Mouse (Mus musculus) induced T-regulatory cell, adult 2 months (primary cell): ENCODE measurements at regions not wholly inside any gene's neighbourhood (a gene's known extent, or its start where the extent isn't known, plus 50 kb on each side); places are given as distances from the start of the nearest gene placed in this dataset.

Source experiments
- DNase-seq: peaks from one replicate; pipeline ENCODE4 v3.0.0-alpha.2; 2012; ENCODE audit warnings: low read depth

DNA sequence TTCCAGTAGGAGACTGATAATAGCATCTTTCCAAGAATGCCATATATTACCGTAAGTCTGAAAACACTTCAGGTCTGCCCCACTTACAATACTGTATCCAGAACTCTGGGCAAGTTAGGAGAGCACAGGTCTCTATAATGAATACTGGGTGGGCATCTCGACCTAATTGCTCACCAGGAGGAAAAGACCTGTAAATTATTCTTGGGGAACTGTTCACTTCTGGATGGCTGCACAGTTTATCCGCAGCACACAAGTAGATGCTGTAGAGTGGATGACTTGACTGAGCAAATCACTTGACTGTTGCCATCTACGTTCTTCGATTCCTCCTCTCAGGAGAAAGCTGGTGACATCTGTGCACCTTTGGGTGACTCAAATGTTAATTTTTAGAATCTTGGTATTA is 159.8 kb downstream of the Rpl36a-ps1 start:
- DNase-seq = no peak

DNA sequence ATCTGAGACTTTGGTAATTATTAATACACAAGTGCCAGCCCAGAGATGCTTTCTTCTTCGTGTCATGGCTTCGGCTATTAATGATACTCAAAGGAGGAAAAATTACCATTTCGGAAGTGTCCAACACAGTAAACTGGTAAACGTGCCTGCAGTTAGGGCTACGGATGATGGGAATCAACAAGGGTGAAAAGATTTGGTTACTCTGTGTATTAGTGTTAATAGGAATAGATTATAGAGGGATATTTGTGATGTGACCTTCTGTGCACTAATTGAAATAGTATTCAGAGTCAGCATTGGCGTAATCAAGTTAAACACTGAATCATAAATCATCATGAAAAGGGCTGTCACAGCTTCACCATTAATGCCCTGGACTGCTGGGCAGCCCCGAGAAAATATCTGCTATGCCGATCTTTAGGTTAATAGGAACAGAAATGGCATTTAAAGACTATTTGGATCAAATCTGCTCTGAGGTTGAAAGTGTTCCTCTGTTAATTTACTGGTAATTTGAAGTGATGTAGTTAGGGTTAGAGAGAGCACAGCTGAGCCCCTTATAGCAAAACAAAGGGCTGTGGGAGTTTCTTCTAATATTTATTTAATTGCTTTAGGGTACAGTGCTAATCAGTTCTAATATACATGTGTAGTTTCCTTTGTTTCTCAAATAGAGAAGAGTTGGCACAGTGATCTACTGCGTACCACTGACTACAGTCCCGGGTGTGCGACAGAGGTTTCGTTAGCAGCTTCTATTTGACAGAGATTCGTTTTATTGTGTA is 160.7 kb downstream of the Rpl36a-ps1 start:
- no peak for DNase-seq

DNA sequence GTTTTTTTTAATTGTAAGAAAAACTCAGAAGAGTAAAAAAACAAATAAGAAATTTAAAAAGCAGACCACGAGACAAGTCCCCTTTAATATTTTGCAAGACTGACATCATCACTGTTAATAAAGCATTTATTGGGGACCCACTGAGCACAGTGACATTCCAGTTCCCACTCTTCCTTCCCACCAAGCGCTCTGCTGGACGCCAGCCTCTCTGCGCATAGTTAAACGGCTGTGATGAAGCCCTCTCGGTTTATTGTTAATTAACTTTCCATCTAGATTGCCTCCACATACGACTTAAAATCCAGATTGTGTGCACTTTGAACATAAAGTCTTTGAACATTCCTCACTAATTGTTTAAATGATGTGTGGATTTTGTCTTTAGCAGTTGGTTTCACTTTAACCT is 161.7 kb downstream of the Rpl36a-ps1 start:
- DNase-seq = no peak

DNA sequence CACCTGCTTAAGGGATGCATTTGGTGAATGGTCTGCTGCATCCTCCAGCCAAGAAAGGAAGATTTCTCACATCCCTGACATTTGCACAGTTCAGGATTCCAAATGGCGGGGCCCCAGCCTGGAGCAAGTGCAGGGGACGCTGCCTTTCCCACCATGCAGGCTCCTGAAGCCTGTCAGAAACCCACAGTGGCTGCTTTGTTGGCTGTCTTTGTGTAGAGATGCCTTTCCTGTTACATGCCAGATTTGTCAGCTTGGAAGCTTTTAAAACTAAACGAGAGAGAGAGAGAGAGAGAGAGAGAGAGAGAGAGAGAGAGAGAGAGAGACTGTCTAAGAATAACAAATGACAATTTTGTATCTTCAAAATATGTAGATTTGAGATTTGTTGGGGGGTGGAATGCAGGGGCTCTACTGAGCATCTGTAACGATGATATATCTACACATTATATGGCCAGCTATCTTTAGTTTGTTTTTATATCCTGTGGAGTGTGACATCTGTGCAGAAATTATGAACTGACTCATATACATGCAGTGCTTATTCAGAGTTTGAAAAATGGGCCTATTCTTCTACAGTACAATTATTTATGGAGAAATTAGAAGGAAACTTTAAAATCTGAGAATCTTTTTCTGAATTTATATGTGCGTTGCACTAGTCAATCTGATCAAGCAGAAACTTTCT is 164.0 kb downstream of the Rpl36a-ps1 start:
- DNase-seq = no peak

DNA sequence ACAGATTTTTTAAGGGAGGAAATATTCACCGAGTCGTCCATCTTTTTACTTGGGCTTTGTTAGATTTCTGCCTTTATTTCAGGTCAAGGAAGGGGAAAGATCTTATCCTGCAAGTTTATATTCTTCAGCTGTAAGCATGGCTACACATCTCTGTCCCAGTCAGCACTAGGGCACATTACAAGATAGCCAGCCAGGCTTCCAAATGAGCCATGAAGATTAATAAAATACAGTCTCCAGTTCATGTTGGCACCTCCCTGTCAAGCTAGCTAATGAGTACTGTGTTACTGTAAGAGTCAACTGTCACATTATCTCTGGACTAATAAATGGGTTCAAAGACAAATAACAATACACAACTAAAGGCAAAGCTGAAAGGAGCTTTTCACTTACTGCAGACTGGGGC is 166.6 kb downstream of the Rpl36a-ps1 start:
- DNase-seq = no peak

DNA sequence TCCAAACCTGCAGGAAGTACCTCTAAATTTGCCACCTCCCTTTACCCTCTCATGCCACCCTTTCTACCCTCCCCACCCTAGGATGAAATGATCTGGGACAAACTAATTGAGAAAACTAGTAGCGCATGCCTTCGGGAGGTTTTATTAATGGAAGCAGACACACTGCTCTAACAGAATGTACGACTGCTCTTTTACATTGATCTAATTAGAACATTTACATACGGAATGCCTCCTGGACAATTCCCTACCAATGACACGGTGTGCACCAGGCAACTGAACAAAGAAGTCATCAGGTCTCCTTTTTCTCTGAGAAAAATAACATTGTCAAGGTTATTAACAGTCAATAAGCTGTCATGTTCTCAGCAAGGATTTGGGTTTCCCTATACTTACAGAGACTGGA is 180.5 kb downstream of the Rpl36a-ps1 start:
- DNase-seq = no peak

DNA sequence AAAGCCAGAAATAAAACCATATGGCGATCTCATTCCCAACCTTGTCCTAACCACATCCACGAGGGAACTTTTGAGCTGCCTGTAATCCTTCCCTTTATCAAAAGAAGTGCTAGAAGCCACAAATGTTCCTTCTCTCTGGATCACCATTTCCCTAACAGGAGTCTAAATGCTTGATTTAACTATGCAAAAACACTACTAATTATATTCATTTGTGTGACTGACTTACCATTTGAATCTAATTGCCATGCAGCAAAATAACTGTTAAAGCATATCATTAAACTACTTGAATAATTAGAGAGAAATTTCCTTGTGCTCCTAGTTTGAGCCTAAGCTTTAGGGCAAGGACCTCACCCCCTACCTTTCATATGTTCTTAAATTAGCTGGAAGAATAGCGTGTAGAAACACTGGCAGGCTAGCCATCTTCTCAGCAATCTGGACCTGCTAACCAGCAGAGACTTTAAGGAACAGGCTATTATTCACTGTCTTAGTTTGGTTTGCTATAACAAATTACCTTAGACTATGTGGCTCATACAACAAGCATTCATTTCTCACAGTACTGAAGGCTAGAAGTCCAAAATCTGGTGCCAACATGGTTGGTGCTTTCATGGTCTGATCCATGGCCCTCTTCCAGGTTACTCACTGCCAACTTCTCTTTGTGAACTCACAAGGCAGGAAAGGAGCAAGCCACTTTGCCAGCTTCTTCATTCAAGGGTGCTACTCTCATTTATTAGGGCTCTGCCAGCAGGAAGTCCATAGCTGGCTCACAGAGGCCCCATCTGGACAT is 183.7 kb downstream of the Rpl36a-ps1 start:
- DNase-seq = no peak

DNA sequence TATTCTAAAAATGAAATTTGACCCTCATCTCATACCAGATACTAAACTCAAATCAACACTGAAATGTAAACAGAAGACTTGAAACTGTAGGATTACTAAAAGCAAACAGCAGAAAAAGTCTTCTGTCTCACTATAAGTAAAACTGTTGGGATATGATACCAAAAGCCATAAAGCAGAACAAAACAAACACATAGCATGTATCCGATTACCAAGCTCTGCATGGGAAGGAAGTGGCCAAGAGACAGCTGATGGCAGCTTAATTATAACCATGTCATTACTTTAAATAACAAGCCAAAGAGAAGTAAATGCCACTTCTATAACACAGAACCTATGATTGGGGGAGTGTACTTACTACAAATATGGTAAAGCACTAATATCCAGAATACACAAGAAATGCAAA is 186.0 kb downstream of the Rpl36a-ps1 start:
- DNase-seq = no peak

DNA sequence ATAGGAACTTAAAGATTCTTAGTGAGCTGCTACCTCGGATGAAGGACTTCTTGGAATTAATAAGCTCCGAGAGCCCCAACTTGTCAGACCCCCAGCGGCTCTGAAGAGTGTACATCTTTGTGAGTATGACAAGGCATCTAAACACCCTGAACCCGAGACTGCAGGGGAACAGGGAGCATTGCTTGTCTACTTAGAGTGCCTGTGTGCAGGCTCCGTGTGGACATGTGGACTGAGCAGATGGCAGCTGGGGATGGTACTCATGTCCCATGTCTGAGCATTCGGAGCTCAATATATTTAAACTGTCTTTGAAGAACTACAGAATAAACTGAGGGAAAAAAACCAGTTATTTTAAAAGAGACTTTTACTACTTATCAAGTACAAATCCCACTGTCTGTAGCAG is 189.1 kb downstream of the Rpl36a-ps1 start:
- DNase-seq = no peak

DNA sequence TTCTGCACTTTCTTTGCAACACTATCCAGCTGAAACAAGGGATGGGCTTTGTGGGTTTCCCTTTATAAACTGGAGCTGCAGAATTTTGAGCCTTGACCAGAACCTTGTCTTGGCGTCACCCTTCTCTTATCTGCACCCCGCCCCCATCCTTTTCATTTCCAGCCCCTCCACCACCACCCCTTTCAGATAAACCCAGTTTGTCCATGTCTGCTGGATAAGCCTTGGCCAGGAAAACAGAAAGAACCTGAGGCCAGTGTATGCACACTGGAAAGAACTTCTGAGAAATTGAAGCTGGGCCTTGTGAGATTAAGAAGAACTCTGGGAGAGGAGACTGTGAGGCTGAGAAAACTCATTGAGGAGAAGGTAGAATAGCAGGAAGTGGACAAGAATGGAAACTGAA is 192.8 kb downstream of the Rpl36a-ps1 start:
- no peak for DNase-seq

DNA sequence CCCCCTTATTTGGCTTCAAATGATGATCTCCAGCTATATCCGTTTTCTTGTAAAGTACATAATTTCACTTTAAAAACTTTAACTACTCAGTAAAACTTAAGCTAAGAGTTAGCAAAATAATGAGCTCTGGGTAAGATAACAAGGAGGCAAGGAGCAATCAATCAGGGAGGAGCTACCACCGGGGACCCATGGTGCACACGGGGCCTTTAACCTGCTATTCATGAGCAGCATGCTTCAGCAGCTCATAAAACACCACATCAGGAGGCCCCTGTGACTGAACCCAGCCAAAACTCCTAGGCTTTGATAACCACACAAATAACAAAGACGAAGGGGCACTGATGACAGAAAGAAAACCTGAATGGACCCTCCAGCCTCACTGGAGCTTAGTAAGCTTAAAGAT is 202.1 kb downstream of the Rpl36a-ps1 start:
- DNase-seq = no peak

DNA sequence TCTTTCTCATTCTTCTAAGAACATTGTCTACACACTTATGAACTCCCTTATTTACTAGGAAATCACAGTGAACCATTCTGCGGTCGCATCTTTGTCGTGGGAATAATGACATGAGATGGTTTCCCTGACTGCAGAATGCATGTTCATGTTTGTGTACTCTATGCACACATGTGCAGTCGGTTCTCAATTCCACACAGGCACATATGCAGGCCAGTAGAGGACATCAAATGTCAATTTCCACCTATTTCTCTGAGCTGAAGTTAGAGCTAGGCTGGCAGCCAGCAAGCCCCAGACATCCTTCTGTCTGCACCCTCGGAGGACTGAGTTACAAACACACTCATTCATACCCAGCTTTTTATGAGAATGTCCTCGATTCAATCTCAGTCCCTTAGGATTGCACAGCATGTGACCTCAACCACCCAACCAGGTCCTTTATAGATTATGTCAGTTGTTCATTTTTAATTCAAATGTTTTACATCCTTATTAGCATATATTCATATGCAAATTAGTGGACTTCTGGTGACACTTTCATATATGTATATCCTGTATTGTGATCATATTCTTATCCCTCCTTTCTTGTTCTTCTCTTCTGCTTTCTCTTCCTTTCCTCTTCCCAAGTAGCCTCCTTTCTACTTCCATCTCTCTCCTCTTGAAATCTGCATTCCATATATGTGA is 202.7 kb downstream of the Rpl36a-ps1 start:
- no peak for DNase-seq

DNA sequence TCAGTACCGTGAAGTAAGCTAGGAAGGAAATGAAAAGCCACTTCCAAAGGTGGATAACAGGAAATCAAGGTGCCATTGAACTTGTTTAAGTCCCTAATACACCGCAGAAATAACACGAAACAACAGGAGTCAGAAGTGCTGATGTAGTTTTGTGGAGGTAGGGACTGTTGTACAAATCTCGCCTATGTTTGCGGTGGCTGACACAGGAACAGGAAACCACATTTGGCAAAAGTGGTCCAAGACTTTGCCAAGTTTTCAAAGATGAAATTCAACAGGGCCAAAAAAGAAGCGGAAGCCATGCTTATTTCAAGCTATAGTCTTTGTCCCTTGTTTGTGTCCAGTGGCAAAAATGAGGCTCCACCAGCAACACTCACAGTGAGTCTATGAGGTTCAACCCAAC is 204.3 kb downstream of the Rpl36a-ps1 start:
- no peak for DNase-seq

DNA sequence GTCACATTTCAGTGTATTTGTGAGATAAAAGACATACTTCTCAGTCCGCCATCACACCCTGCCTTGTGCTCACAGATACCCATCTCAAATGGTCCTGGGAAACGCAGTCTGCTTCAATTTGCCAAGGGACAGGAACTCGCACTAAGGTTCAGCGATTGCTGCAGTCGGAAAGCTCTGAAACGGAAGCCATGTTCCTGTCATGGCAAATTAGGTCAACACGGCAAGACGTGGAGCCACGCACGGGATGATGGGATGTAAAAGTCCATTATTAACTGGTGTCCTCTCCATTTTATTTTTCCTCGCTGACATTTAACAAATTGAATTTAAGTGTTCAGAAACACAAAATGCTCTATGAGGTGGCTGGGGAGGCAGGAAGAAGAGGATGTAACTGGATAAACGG is 212.4 kb downstream of the Rpl36a-ps1 start:
- DNase-seq = no peak

DNA sequence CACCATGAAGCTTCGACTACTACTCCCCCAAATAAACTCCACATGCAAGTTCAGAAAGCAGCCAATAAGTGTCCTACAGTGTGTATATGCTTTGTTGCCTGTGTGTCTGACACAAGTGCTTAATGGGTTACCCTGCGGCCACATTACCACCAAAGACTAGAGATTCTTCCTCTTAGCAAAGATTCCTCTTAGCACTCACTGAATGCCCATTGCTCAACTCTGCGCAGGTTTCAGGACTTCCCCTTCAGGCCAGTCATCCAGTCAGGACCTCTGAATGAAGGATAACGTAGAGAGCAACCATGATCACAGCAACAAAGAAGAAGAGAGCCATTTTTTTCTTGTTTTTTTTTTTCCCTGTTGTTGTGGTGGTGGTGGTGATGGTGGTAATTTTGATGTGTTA is 222.0 kb downstream of the Rpl36a-ps1 start:
- DNase-seq = no peak

DNA sequence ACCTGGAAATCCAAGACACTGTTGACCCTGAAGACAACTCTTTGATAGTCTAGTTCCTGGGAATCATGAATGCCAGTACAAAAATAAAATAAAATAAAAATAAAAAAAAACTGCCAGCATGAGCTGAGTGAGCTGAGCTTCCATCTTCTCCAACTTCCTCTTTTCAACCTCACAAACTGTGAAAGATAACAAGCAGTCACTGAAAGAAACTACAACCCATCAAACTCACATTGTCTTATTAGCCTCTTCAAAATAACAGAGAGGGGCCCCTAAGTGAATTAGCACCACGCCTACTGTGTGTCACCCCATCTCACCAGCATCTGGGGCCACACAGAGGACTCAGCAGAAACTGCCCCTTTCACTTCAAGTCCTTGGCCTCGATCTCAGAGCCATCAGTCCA is 225.3 kb downstream of the Rpl36a-ps1 start:
- no peak for DNase-seq

DNA sequence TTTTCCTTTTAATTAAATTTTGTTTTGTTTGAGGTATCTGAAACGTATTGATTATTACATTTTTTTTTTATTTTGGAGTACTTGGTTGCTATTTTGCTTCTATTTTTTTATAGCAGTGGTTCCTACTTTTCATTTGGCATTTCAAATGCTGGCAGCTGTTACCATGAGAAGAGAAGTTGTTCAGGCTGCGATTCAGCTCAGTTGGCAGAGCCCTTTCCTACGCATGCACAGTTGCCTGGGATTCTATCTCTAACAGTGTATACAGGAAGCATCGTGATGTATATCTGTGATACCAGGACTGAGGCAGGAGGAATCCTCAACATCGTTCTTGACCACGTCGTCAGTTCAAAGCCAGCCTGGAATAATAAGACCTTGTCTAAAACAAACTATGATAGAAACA is 226.6 kb downstream of the Rpl36a-ps1 start:
- no peak for DNase-seq

DNA sequence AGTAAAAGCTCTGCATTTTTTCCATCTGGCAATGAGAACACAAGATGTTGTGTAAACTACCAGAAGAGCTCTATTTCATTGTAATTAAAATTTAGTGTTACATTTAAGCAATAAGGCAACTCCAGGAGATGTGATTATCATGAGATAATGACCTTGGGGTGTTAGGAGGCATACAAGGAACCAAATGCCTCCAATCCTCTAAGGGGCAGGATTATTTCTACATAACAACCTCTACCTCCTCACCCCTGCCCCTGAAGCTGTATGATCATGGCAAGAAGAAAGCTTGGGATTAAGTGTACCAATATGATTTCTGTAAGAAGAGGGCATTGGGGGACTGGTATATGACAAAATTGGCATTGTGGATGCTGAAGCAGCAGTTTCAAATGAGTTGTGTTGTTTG is 228.8 kb downstream of the Rpl36a-ps1 start:
- no peak for DNase-seq

DNA sequence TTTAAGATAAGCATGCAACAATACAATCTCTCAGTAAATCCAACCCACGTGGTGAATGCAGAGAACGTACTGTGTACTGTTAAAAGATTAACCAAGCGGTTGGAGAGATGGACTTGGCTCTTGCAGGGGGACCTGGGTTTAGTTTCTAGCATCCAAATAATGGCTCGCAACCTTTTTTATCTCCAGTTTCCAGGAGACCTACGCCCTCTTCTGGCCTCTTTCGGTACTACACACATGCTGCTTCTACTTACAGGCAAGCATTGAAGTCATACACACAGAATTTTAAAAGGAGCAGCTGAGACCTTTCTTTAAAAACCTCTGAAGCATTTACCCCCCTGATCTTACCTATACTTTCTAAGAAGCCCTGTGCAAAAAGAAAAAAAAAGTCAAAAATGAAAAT is 243.4 kb downstream of the Rpl36a-ps1 start:
- peak; percentile 1 for DNase-seq

DNA sequence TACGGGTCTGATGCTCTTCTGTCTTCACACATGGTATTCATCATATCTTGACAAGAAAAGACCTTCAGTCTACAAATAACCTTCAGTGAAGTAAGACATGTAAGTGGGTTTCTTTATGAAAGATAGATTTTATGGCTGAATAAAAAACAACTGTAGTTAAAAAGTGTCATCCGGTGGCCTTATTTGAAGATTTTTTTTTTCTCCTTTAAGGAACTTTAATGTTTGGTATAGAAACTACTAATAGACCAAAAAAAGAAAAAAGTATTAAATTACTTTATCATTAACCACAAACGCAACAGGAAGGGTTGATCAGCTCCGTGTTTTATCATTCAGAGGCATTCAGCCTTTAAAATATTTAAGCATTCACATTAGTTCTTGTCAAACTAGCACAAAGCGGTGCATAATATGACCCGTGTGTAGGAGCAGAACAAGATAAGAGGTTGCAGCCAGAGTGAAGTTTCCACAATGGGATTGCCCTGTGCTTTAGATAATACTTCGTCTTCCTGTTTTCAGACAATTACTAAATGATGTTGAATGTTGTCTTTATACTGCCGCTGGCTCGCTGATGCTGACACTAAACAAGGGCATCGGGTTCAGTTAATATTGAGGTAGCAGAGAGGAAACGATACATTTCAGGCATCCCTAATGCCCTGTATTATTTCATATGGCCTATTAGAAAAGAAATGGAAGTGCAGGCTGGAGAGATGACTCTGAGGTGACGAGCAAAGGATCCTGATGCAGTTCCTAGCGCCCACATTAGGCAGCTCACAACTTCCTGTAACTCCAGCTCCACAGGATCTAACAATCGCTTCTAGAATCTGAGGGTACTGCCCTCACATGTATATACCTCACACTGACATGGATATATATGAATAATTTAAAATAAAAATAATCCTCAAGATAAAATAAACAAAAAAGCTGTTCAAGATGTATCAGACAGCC is 244.8 kb downstream of the Rpl36a-ps1 start:
- DNase-seq = no peak

DNA sequence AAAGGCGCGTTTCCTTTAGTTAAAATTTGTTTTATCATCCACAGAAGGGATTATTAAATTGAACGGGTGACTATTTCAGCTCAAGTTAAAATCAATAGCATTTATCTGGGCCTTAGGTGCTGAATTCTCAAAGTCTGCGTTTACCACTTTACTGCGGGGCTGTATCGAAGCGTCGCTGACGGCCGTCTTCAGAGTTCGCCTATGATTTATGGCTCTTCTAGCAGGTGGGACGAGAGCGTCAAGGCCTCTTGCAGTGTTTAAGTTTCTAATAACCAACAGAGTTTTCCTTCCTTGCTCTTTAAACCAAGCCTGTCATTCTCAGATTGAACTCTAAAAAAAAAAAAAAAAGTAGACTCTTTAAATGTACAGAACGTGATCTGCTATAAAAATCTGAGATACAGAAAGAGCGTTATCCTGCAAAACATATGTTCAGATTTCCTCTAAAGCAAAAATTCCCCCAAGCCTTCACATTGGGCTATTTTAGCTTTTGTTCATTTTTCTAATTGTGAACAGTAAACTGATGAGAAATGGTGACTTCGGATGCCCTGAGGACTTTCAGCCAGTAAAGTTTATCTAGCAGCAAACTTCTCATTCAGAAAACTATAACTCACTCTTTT is 246.9 kb downstream of the Rpl36a-ps1 start:
- DNase-seq = no peak
